Mouse (Mus musculus): Measurements from ENCODE around the gene Dlgap3.

Gene Dlgap3

GRCm38 (mm10) chr4:127168914-127169345 lies at the start of gene Dlgap3:
Gene Dlgap3 (plus strand): TSS chr4:127169204.
- DNase-seq, result peak in 1 of 2 experiments; percentile 12

- DNase-seq, result no peak
These were observed 45.6 kb upstream of the Dlgap3 start, which contains the start of gene Tmem35b for GRCm38 (mm10) chr4:127123391-127123790. Gene Tmem35b (plus strand): TSS chr4:127123691.

- no peak for DNase-seq
These were observed 44.7 kb upstream of the Dlgap3 start for GRCm38 (mm10) chr4:127124331-127124730.

GRCm38 (mm10) chr4:127125834-127126463 lies 43.1 kb upstream of the Dlgap3 start:
- DNase-seq, result peak; percentile 81 to 89

GRCm38 (mm10) chr4:127134687-127135086 lies 34.3 kb upstream of the Dlgap3 start:
- DNase-seq, result no peak

GRCm38 (mm10) chr4:127137591-127137990 lies 31.4 kb upstream of the Dlgap3 start:
- no peak for DNase-seq

- no peak for DNase-seq
These were observed 30.5 kb upstream of the Dlgap3 start for GRCm38 (mm10) chr4:127138486-127138885.

- no peak for DNase-seq
These were observed 19.0 kb upstream of the Dlgap3 start for GRCm38 (mm10) chr4:127150031-127150430.

- DNase-seq, result no peak
These were observed 15.7 kb upstream of the Dlgap3 start for GRCm38 (mm10) chr4:127153345-127153744.

- no peak for DNase-seq
These were observed 13.2 kb upstream of the Dlgap3 start for GRCm38 (mm10) chr4:127155757-127156156.

GRCm38 (mm10) chr4:127157746-127158145 lies 11.3 kb upstream of the Dlgap3 start:
- DNase-seq, result no peak

- DNase-seq, result no peak
These were observed 5.1 kb upstream of the Dlgap3 start for GRCm38 (mm10) chr4:127163926-127164325.

GRCm38 (mm10) chr4:127167096-127167495 lies 1.9 kb upstream of the Dlgap3 start:
- no peak for DNase-seq

GRCm38 (mm10) chr4:127167731-127168130 lies 1.3 kb upstream of the Dlgap3 start:
- DNase-seq, result no peak

GRCm38 (mm10) chr4:127168211-127168913 lies 642 bp upstream of the Dlgap3 start:
- peak; percentile 6 to 28 for DNase-seq

GRCm38 (mm10) chr4:127169346-127170221 lies 580 bp downstream of the Dlgap3 start:
- peak in 1 of 2 experiments; percentile 11 for DNase-seq

GRCm38 (mm10) chr4:127170866-127171265 lies 1.9 kb downstream of the Dlgap3 start:
- no peak for DNase-seq

- no peak for DNase-seq
These were observed 2.4 kb downstream of the Dlgap3 start for GRCm38 (mm10) chr4:127171341-127171905.

- no peak for DNase-seq
These were observed 3.1 kb downstream of the Dlgap3 start for GRCm38 (mm10) chr4:127172119-127172518.

- DNase-seq, result no peak
These were observed 3.6 kb downstream of the Dlgap3 start for GRCm38 (mm10) chr4:127172614-127173013.

GRCm38 (mm10) chr4:127173461-127173860 lies 4.5 kb downstream of the Dlgap3 start:
- peak in 1 of 2 experiments; percentile 13 for DNase-seq

GRCm38 (mm10) chr4:127174075-127174899 lies 5.3 kb downstream of the Dlgap3 start:
- no peak for DNase-seq

Data from spleen, adult 18-20 months (tissue).